Mouse (Mus musculus): ENCODE data around the gene Glra2. TPM values are rescaled to one million over a fixed set of nuclear protein-coding genes. Genes with fewer than 3 reads are reported as not detected.
"Not testable (repeated sequence)": the region's sequence is repeated elsewhere in the genome, so short reads cannot be mapped to it uniquely, and the experiment has no call there.

The Glra2 gene
- 39.2 and 47.2 TPM in 2 replicates for polyA plus RNA-seq (2015; fragmentation: Nextera tagmentation; extraction: Ambion mirVana)

- Histone ChIP-seq H3K36me3 (ENCODE audit: control insufficient read depth, insufficient read depth) (no peaks in the 10 kb centered on the region), H3K4me1 (replicated peaks; ENCODE audit: control insufficient read depth, insufficient read depth, low read length) (no peaks in the 10 kb centered on the region), H3K27ac (ENCODE audit: low read length) (peak within 1 kb of the TSS; percentile 44; the same call in 1 of the 2 replicates), H3K4me3 (replicated peaks; ENCODE audit: low read length) (peak within 1 kb of the TSS; percentile 42), H3K4me2 (ENCODE audit: low read length) (peak within 1 kb of the TSS; percentile 69), H3K27me3 (replicated peaks; ENCODE audit: control insufficient read depth, insufficient read depth, low read length) (no peaks in the 10 kb centered on the region), H3K9ac (replicated peaks; ENCODE audit: low read depth, low read length) (peak within 1 kb of the TSS; percentile 46), H3K9me3 (ENCODE audit: control insufficient read depth, low read length) (no peaks in the 10 kb centered on the region)
- peak; percentile 85 for ATAC-seq
- WGBS, result 11% methylated on average over 12 of the region's 12 CpGs
Observed at GRCm38 (mm10) chrX:165326939-165327698, at the start of gene Glra2. Gene Glra2, minus strand, starts transcription at chrX:165327393.

DNA sequence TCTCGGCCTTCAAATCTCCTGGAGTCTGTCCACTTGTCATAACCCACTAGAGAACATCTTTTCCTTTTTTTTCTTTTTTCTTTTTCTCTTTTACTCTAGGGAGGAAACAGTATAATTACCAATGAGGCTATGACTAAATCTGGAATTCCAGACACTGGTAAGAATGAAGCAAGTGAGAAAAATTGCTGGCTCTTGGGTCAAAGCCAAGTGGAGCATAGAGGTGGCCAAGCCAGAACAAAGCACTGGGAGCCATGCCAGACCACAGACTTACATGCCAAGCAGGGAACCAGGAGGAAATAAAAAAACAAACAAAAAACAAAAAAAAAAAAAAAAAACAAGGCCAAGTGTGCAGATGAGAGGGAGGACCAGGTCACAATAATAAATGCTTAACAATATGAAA, 35.6 kb upstream of the Glra2 start:
- Histone ChIP-seq H3K9me3 (ENCODE audit: control insufficient read depth, low read length) (no peaks in the 10 kb centered on the region), H3K27ac (ENCODE audit: low read length) (no peak overlapping the region), H3K4me1 (replicated peaks; ENCODE audit: control insufficient read depth, insufficient read depth, low read length) (no peaks in the 10 kb centered on the region), H3K9ac (replicated peaks; ENCODE audit: low read depth, low read length) (no peak overlapping the region), H3K27me3 (replicated peaks; ENCODE audit: control insufficient read depth, insufficient read depth, low read length) (no peaks in the 10 kb centered on the region), H3K4me2 (ENCODE audit: low read length) (no peak overlapping the region), H3K36me3 (ENCODE audit: control insufficient read depth, insufficient read depth) (no peaks in the 10 kb centered on the region), H3K4me3 (replicated peaks; ENCODE audit: low read length) (no peak overlapping the region)
- ATAC-seq, result peak; percentile 77
- WGBS, result 32% methylated on average over 1 of the region's 1 CpGs

GRCm38 (mm10) chrX:165344611-165345010, 17.4 kb upstream of the Glra2 start:
- WGBS, result 61% methylated on average over 5 of the region's 5 CpGs
- no peak overlapping the region for H3K4me3 ChIP-seq (replicated peaks; ENCODE audit: low read length)
- H3K9me3 ChIP-seq (ENCODE audit: control insufficient read depth, low read length), result no peaks in the 10 kb centered on the region
- no peak for ATAC-seq
- no peaks in the 10 kb centered on the region for H3K27me3 ChIP-seq (replicated peaks; ENCODE audit: control insufficient read depth, insufficient read depth, low read length)
- no peaks in the 10 kb centered on the region for H3K4me1 ChIP-seq (replicated peaks; ENCODE audit: control insufficient read depth, insufficient read depth, low read length)
- H3K9ac ChIP-seq (replicated peaks; ENCODE audit: low read depth, low read length), result no peak overlapping the region
- H3K4me2 ChIP-seq (ENCODE audit: low read length), result no peak overlapping the region
- H3K27ac ChIP-seq (ENCODE audit: low read length), result no peak overlapping the region
- no peaks in the 10 kb centered on the region for H3K36me3 ChIP-seq (ENCODE audit: control insufficient read depth, insufficient read depth)

- Histone ChIP-seq H3K27ac (ENCODE audit: low read length) (no peak overlapping the region), H3K4me1 (replicated peaks; ENCODE audit: control insufficient read depth, insufficient read depth, low read length) (no peaks in the 10 kb centered on the region), H3K36me3 (ENCODE audit: control insufficient read depth, insufficient read depth) (no peaks in the 10 kb centered on the region), H3K9ac (replicated peaks; ENCODE audit: low read depth, low read length) (peak overlapping the region; percentile 46; the same call in 1 of the 2 replicates), H3K4me3 (replicated peaks; ENCODE audit: low read length) (peak overlapping the region; percentile 42), H3K4me2 (ENCODE audit: low read length) (peak overlapping the region; percentile 69), H3K9me3 (ENCODE audit: control insufficient read depth, low read length) (no peaks in the 10 kb centered on the region), H3K27me3 (replicated peaks; ENCODE audit: control insufficient read depth, insufficient read depth, low read length) (no peaks in the 10 kb centered on the region)
- WGBS, result 13% methylated on average over 9 of the region's 9 CpGs
- ATAC-seq, result peak; percentile 63
Observed at GRCm38 (mm10) chrX:165327699-165328333, 623 bp upstream of the Glra2 start.

DNA sequence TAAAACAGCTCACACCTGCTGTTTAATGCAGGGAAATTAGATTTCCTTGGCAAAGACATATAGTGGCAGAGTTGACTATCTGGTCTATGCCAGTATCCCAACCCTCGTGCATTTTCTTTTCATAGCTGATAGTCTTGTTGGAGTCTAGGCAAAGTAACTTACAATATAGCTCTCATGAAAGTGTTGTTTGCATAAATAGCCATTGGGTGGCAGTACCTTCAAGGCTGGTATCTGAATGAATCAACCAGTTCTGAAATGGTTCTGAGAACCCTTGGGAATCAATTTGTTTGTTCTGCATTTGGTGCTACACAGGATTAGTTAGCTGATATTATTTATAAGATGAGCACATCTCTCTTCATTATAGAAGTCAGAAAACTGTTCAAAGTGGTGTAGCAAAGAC, 133.6 kb downstream of the Glra2 start:
- Histone ChIP-seq H3K27me3 (replicated peaks; ENCODE audit: control insufficient read depth, insufficient read depth, low read length) (no peaks in the 10 kb centered on the region), H3K9me3 (ENCODE audit: control insufficient read depth, low read length) (no peaks in the 10 kb centered on the region), H3K36me3 (ENCODE audit: control insufficient read depth, insufficient read depth) (no peaks in the 10 kb centered on the region), H3K4me2 (ENCODE audit: low read length) (no peak overlapping the region), H3K4me3 (replicated peaks; ENCODE audit: low read length) (no peak overlapping the region), H3K27ac (ENCODE audit: low read length) (no peak overlapping the region), H3K4me1 (replicated peaks; ENCODE audit: control insufficient read depth, insufficient read depth, low read length) (no peaks in the 10 kb centered on the region), H3K9ac (replicated peaks; ENCODE audit: low read depth, low read length) (no peak overlapping the region)
- WGBS, result 39% methylated on average over 1 of the region's 1 CpGs
- no peak for ATAC-seq

DNA sequence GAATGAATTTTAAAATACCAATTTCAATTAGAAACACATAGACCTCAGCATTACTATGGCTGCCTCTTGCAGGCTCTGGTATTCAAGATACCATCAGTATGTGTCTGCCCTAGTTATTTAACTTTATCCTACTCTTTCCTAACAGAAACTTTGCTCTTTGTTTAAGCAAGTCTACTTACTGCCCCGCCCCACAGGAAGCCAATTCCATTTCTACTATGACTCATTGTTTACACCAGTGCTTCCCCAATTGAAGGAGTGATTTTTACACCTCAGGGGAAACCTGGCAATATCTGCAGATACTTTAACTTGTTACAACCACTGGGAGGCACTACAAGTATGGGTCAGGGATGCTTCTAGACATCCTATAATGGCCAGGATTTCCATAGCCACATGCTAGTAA, 136.0 kb downstream of the Glra2 start:
- Histone ChIP-seq H3K27me3 (replicated peaks; ENCODE audit: control insufficient read depth, insufficient read depth, low read length) (no peaks in the 10 kb centered on the region), H3K9me3 (ENCODE audit: control insufficient read depth, low read length) (no peaks in the 10 kb centered on the region), H3K36me3 (ENCODE audit: control insufficient read depth, insufficient read depth) (no peaks in the 10 kb centered on the region), H3K4me3 (replicated peaks; ENCODE audit: low read length) (no peak overlapping the region), H3K9ac (replicated peaks; ENCODE audit: low read depth, low read length) (no peak overlapping the region), H3K4me1 (replicated peaks; ENCODE audit: control insufficient read depth, insufficient read depth, low read length) (no peaks in the 10 kb centered on the region), H3K4me2 (ENCODE audit: low read length) (no peak overlapping the region), H3K27ac (ENCODE audit: low read length) (no peak overlapping the region)
- ATAC-seq, result no peak
- WGBS, result 61% methylated on average over 1 of the region's 1 CpGs

GRCm38 (mm10) chrX:165182948-165183347, 144.2 kb downstream of the Glra2 start:
- H3K9ac ChIP-seq (replicated peaks; ENCODE audit: low read depth, low read length), result not testable (repeated sequence)

GRCm38 (mm10) chrX:165156549-165156948, 170.6 kb downstream of the Glra2 start:
- Histone ChIP-seq H3K27ac (ENCODE audit: low read length) (no peak overlapping the region), H3K4me3 (replicated peaks; ENCODE audit: low read length) (no peak overlapping the region), H3K9ac (replicated peaks; ENCODE audit: low read depth, low read length) (no peak overlapping the region), H3K36me3 (ENCODE audit: control insufficient read depth, insufficient read depth) (no peaks in the 10 kb centered on the region), H3K27me3 (replicated peaks; ENCODE audit: control insufficient read depth, insufficient read depth, low read length) (no peaks in the 10 kb centered on the region), H3K4me1 (replicated peaks; ENCODE audit: control insufficient read depth, insufficient read depth, low read length) (no peaks in the 10 kb centered on the region), H3K9me3 (ENCODE audit: control insufficient read depth, low read length) (no peaks in the 10 kb centered on the region), H3K4me2 (ENCODE audit: low read length) (no peak overlapping the region)
- 88% methylated on average over 1 of the region's 1 CpGs for WGBS
- no peak for ATAC-seq

More at GRCm38 (mm10) chrX:165182948-165183347, 144.2 kb downstream of the Glra2 start:
- not testable (repeated sequence) for ATAC-seq; H3K4me2 ChIP-seq (ENCODE audit: low read length); H3K9me3 ChIP-seq (ENCODE audit: control insufficient read depth, low read length); H3K27me3 ChIP-seq (replicated peaks; ENCODE audit: control insufficient read depth, insufficient read depth, low read length); H3K36me3 ChIP-seq (ENCODE audit: control insufficient read depth, insufficient read depth); H3K27ac ChIP-seq (ENCODE audit: low read length); H3K4me1 ChIP-seq (replicated peaks; ENCODE audit: control insufficient read depth, insufficient read depth, low read length); H3K4me3 ChIP-seq (replicated peaks; ENCODE audit: low read length)
- WGBS, result 84% methylated on average over 2 of the region's 2 CpGs

GRCm38 (mm10) chrX:165104171-165104570, 223.0 kb downstream of the Glra2 start:
- WGBS, result 78% methylated on average over 1 of the region's 1 CpGs
- no peaks in the 10 kb centered on the region for H3K36me3 ChIP-seq (ENCODE audit: control insufficient read depth, insufficient read depth)
- H3K4me1 ChIP-seq (replicated peaks; ENCODE audit: control insufficient read depth, insufficient read depth, low read length), result no peaks in the 10 kb centered on the region
- no peak for ATAC-seq
- no peak overlapping the region for H3K27ac ChIP-seq (ENCODE audit: low read length)
- no peak overlapping the region for H3K4me2 ChIP-seq (ENCODE audit: low read length)
- no peak overlapping the region for H3K4me3 ChIP-seq (replicated peaks; ENCODE audit: low read length)
- no peaks in the 10 kb centered on the region for H3K9me3 ChIP-seq (ENCODE audit: control insufficient read depth, low read length)
- no peaks in the 10 kb centered on the region for H3K27me3 ChIP-seq (replicated peaks; ENCODE audit: control insufficient read depth, insufficient read depth, low read length)
- H3K9ac ChIP-seq (replicated peaks; ENCODE audit: low read depth, low read length), result no peak overlapping the region
